Mouse (Mus musculus) lung, adult 2 months (tissue): ENCODE measurements around the gene Sigmar1.
"Not testable (repeated sequence)": the region's sequence is repeated elsewhere in the genome, so short reads cannot be mapped to it uniquely, and the experiment has no call there.

Source experiments
- CTCF ChIP-seq: fragments of 200-500 bp; IDR thresholded peaks from 2 replicates; pipeline ENCODE4 v1.5.1; 2011; ENCODE audit warnings: mild to moderate bottlenecking, low read length, control low read depth; ENCODE audit not compliant: insufficient read depth
- POLR2A ChIP-seq: fragments of 200-500 bp; IDR thresholded peaks from 2 replicates; pipeline ENCODE4 v1.6.1; 2011; ENCODE audit warnings: low read depth, mild to moderate bottlenecking, control low read depth, low read length, borderline replicate concordance; ENCODE audit errors: extremely low read depth

DNA sequence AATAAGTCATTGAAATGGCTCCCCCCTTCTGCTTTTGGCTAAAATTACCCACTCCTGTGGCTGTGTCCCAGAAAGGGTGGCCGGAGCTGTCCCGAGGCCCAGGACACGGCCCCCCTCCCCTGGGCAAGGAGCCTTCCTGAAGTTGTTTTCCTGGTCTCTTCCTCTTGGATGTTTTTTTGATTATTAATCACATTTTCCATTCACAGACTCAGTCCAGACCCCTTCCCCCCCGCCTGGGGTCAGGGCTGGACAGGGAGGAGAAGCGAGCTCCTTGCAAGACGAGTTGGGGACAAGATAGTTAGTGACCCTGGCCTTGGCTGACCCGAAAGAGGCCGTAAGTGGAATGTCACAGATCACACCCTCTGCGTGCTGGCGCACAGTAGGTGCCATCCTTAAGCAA, 56.2 kb downstream of the Sigmar1 start, which contains the start of gene Il11ra1:
- not testable (repeated sequence) for TF ChIP-seq POLR2A, CTCF
